Mouse (Mus musculus) neural tube, embryonic 13.5 days (tissue): ENCODE data around the gene Rpp21. TPM values are rescaled to one million over a fixed set of nuclear protein-coding genes. Genes with fewer than 3 reads are reported as not detected.

ENCODE experiments used
- ATAC-seq: fragments of 200-750 bp; cut with Nextera tagmentation; 2 replicates; pipeline ENCODE4 v1.8.0; 2017; ENCODE audit warnings: low read depth, mild to moderate bottlenecking, moderate TSS enrichment, moderate library complexity
- H3K27ac ChIP-seq: fragments of 300-500 bp; sonication (generic); replicated peaks from 2 replicates; pipeline ENCODE4 v1.5.1; 2015; ENCODE audit warnings: moderate library complexity, mild to moderate bottlenecking, inconsistent platforms
- H3K27me3 ChIP-seq: fragments of 300-500 bp; sonication (generic); 2 replicates; pipeline ENCODE4 v1.6.1; 2015; ENCODE audit warnings: mild to moderate bottlenecking, inconsistent platforms
- H3K36me3 ChIP-seq: fragments of 300-500 bp; sonication (generic); 2 replicates; pipeline ENCODE4 v1.6.1; 2015; ENCODE audit warnings: mild to moderate bottlenecking, inconsistent platforms
- H3K4me1 ChIP-seq: fragments of 300-500 bp; sonication (generic); replicated peaks from 2 replicates; pipeline ENCODE4 v1.6.1; 2015; ENCODE audit warnings: inconsistent platforms
- H3K4me2 ChIP-seq: fragments of 300-500 bp; sonication (generic); 2 replicates; pipeline ENCODE4 v1.6.1; 2015; ENCODE audit warnings: inconsistent platforms, mild to moderate bottlenecking, moderate library complexity
- H3K4me3 ChIP-seq: fragments of 300-500 bp; sonication (generic); 2 replicates; pipeline ENCODE4 v1.5.1; 2015; ENCODE audit warnings: mild to moderate bottlenecking, inconsistent platforms
- H3K9ac ChIP-seq: fragments of 300-500 bp; sonication (generic); 2 replicates; pipeline ENCODE4 v1.6.1; 2015; ENCODE audit warnings: moderate library complexity, mild to moderate bottlenecking, inconsistent platforms
- H3K9me3 ChIP-seq: fragments of 300-500 bp; sonication (generic); 2 replicates; pipeline ENCODE4 v1.6.1; 2016; ENCODE audit warnings: inconsistent platforms
- WGBS: fragments of 180-500 bp; shearing (Covaris S2); methylation state at CpG from one replicate; pipeline ENCODE4 v1.1.7; 2015; 5-methylcytosine and 5-hydroxymethylcytosine counted together
- polyA plus RNA-seq: library from polyadenylated mRNA; unstranded; fragments of >200 nt; fragmentation: Nextera tagmentation; extraction: Ambion mirVana; gene quantifications from 2 replicates; pipeline ENCODE4 v1.2.1, GENCODE M21; 2015

The Rpp21 gene
- polyA plus RNA-seq, result 93.9 and 122 TPM in 2 replicates

DNA sequence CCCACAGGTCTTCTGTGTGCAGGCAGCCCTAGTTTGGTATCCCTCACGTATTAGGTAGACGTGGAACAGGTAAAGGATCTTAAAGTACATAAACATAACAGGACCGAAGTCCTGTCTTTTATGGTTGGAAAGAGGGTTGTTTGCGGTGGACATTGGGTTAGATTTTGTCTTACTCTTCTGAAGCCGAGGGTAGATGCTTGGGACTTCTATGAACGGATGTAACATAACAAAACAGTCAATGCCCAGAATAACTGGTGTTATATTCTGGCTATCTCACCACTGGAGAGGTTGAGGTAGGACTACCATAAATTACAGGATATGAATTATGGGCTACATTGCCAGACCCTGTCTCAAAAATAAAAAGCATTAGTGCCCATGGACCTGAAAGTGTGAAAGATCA lies at the start of gene Rpp21:
Gene Rpp21 (minus strand): TSS at position 101 of the 400 bp plus-strand sequence.
- H3K27me3 ChIP-seq, result no peaks in the 10 kb centered on the region; the same call in 1 of the 2 replicates
- peaks cover 49% of the 10 kb centered on the region for H3K36me3 ChIP-seq
- WGBS, result 54% methylated on average over 6 of the region's 6 CpGs
- H3K4me3 ChIP-seq, result peak within 1 kb of the TSS; percentile 76
- H3K4me2 ChIP-seq, result peak within 1 kb of the TSS; percentile 60
- peak within 1 kb of the TSS; percentile 88 for H3K9ac ChIP-seq
- H3K4me1 ChIP-seq, result peaks cover 14% of the 10 kb centered on the region
- H3K9me3 ChIP-seq, result no peaks in the 10 kb centered on the region
- H3K27ac ChIP-seq, result peak within 1 kb of the TSS; percentile 90
- peak; percentile 28 for ATAC-seq

DNA sequence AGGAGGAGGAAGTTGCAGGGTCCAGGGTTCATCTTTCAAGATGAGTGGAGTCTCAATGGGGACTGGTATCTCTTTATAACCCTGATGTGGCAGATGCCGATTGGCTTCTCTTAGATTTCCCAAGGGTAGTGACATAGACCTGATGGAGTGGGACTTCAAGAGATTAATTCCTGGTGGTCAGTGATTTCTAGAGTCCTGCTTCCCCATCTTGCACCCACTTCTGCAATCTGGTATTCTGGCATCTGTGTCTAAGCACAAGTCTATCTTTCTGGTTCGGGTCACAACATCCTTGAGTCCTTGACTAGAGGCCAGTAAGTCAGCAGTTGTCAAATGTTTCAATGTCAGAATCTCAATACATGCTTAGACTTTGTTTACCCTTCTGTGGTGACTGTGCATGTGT lies 28.5 kb upstream of the Rpp21 start, which contains the start of gene H2-M10.2:
Gene H2-M10.2 (minus strand): TSS at position 101 of the 400 bp plus-strand sequence.
- ATAC-seq, result no peak
- 93% methylated on average over 2 of the region's 2 CpGs for WGBS
- Histone ChIP-seq H3K27ac (no peak within 1 kb of the TSS), H3K36me3 (peaks cover 13% of the 10 kb centered on the region), H3K9me3 (peaks cover 10% of the 10 kb centered on the region; the same call in 1 of the 2 replicates), H3K4me1 (no peaks in the 10 kb centered on the region), H3K4me3 (no peak within 1 kb of the TSS), H3K9ac (no peak within 1 kb of the TSS), H3K4me2 (no peak within 1 kb of the TSS), H3K27me3 (no peaks in the 10 kb centered on the region)

DNA sequence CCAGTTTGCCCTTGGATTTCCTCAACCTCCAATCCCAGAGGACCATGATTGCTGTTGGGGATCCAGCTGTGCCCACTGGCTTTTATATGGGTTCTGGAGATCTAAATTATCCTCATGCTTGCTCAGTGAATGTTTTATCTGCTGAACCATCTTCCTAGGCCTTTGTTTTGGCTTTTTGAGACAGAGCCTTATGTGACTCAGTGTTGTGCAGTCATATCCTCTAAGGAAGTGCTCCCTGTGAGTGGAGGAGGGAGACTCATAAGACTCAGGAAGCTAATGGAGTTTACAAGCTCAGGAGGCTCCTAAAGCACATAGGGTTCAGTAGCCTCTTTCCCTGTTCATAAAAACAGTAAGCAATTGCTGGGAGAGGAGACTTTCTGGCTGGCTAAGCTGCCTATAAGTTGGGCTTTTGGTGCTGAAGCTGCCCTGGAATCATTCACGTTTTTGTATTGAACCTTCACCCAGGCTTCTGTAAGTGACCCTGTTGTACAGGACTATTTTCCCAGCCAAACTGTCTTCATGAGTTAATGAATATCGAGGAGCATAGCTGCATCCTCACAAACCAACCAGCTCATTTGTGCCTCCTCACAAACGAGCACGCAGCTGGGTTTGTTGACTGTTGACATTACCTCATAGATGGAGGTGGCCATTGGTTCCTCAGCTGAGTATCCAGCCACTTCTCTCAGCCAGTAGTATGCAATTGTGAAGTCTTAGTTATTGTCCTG lies 23.8 kb upstream of the Rpp21 start:
- peaks cover 46% of the 10 kb centered on the region for H3K36me3 ChIP-seq
- no peaks in the 10 kb centered on the region for H3K4me1 ChIP-seq
- no peak overlapping the region for H3K4me3 ChIP-seq
- H3K27me3 ChIP-seq, result no peaks in the 10 kb centered on the region
- no peak for ATAC-seq
- no peak overlapping the region for H3K27ac ChIP-seq
- no peak overlapping the region for H3K9ac ChIP-seq
- no peak overlapping the region for H3K4me2 ChIP-seq
- H3K9me3 ChIP-seq, result peaks cover 10% of the 10 kb centered on the region; the same call in 1 of the 2 replicates
- 96% methylated on average over 4 of the region's 4 CpGs for WGBS

DNA sequence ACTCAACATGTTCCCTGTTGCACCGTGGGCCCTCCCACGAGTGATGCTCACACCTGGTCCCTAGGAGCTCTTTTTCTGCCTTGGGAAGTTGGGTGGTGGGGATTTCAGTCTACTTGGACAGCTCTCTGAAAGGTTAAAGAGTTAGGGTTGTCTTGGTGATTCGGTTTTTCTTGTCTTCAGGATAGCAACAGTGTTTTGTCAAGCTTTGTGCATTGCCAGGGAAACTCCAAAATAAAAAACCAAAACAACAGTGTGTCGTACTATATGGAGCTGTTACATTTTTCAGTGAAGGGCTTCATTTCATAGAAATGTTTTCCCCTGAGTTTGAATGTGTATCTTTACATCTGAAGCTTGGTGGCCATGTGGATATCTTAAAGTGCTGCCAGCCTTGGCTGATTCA lies 16.9 kb upstream of the Rpp21 start:
- Histone ChIP-seq H3K9ac (no peak overlapping the region), H3K27ac (no peak overlapping the region), H3K4me1 (peaks cover 38% of the 10 kb centered on the region), H3K4me2 (no peak overlapping the region), H3K9me3 (no peaks in the 10 kb centered on the region), H3K36me3 (peaks cover 48% of the 10 kb centered on the region), H3K27me3 (no peaks in the 10 kb centered on the region), H3K4me3 (no peak overlapping the region)
- ATAC-seq, result no peak
- WGBS, result 91% methylated on average over 4 of the region's 4 CpGs

DNA sequence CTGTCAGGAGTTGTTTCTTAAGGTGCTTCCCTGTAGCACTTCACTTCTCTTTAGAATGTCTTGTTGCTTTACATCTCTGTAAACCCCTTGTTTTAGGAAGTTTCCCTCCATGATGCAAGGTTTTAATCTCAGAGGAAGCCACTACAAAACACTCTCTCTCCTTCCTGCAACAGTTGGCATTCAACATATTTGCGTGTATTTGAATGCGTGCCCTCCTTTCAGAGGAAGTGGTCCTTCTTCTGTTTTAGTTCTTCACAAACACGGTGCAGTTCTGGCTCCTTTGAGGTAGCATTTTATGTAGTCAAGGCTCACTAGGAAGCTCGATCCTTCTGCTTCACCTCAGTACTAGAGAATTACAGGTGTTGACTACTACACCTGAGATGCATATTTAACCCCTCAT lies 15.9 kb upstream of the Rpp21 start:
- Histone ChIP-seq H3K27me3 (no peaks in the 10 kb centered on the region), H3K9ac (0 out of 2 replicates have a peak overlapping the region, but pooled peaks have one; percentile 90), H3K4me1 (peaks cover 44% of the 10 kb centered on the region), H3K36me3 (peaks cover 45% of the 10 kb centered on the region), H3K4me2 (peak overlapping the region; percentile 90; the same call in 1 of the 2 replicates), H3K4me3 (no peak overlapping the region), H3K27ac (no peak overlapping the region), H3K9me3 (no peaks in the 10 kb centered on the region)
- 94% methylated on average over 4 of the region's 4 CpGs for WGBS
- no peak for ATAC-seq

DNA sequence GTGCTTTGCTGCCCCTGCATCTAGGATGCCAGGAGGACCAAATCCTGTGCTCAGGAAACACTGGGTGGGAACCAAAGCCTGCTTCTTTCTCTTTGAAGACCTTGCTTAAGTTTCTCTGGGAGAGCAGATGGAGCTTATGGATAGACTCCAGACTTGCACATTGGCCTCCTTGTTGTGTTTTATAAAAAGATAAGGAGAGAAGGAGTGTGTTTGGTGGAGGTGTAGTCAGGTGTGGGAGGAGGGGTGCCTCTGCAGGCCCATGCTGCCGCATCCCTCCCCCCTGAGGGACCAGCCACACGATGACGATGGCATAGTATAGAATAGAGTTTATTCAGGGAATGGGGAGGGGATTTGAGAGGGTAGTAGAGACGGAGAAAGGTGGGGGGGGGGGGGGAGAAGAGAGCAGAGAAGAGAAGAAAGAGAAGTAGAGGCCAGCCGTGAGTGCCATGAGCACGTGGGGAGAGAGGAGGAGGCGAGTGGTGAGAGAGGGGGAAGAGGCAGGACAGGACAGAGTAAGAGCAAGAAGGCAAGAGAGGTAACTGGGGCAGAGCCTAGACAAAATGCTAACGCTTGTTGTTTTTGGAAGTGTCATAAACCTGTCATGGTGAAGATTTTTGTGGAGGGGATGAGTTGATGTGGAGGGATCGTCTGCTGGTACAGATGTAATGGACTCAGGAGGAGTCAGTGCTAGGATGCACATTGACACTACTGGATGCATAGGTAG lies 14.9 kb upstream of the Rpp21 start:
- no peaks in the 10 kb centered on the region for H3K27me3 ChIP-seq
- peak overlapping the region; percentile 90 for H3K9ac ChIP-seq
- peak overlapping the region; percentile 90 for H3K4me2 ChIP-seq
- H3K4me3 ChIP-seq, result peak overlapping the region; percentile 88
- ATAC-seq, result no peak
- H3K27ac ChIP-seq, result no peak overlapping the region
- H3K36me3 ChIP-seq, result peaks cover 45% of the 10 kb centered on the region
- H3K9me3 ChIP-seq, result no peaks in the 10 kb centered on the region
- H3K4me1 ChIP-seq, result peaks cover 44% of the 10 kb centered on the region
- 79% methylated on average over 9 of the region's 9 CpGs for WGBS

DNA sequence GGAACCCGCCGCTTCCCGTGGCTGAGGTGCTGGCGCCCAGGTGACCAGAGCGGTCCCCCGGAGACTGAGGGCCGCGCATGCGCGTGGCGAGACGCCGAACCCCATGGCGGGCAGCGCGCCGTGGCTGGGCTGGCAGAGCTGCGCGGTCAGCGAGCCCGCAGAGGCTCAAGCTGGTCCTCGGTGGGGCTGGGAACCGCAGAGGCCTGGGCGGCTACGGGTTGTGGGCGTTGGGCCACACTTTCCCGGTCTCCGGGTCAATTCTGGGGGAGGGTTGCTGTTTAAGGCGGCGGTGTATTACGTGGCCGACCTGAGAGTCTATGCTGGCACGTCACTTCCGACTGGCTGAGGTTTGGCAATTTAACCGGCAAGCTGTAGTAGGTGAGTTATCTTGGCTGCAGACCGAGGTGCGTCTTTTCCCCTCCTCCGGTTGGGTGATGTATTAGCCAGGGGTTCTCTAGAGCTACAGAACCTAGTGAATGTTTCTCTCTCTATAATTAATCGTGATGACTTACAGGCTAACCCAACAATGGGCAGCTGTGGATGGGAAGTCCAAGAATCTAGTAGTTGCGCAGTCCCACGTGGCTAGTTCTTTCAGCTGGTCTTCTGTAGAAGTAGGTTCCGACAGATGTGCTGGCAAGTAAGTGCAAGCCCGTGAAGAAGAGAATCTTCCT lies 13.9 kb upstream of the Rpp21 start, which contains the start of gene Trim39:
Gene Trim39 (minus strand): TSS at position 662 of the 671 bp plus-strand sequence.
- peak within 1 kb of the TSS; percentile 90 for H3K9ac ChIP-seq
- peak; percentile 87 for ATAC-seq
- H3K27me3 ChIP-seq, result no peaks in the 10 kb centered on the region
- H3K27ac ChIP-seq, result peak within 1 kb of the TSS; percentile 96
- H3K36me3 ChIP-seq, result peaks cover 53% of the 10 kb centered on the region
- peak within 1 kb of the TSS; percentile 88 for H3K4me3 ChIP-seq
- 1% methylated on average over 43 of the region's 43 CpGs for WGBS
- H3K9me3 ChIP-seq, result no peaks in the 10 kb centered on the region
- peaks cover 44% of the 10 kb centered on the region for H3K4me1 ChIP-seq
- H3K4me2 ChIP-seq, result peak within 1 kb of the TSS; percentile 90

DNA sequence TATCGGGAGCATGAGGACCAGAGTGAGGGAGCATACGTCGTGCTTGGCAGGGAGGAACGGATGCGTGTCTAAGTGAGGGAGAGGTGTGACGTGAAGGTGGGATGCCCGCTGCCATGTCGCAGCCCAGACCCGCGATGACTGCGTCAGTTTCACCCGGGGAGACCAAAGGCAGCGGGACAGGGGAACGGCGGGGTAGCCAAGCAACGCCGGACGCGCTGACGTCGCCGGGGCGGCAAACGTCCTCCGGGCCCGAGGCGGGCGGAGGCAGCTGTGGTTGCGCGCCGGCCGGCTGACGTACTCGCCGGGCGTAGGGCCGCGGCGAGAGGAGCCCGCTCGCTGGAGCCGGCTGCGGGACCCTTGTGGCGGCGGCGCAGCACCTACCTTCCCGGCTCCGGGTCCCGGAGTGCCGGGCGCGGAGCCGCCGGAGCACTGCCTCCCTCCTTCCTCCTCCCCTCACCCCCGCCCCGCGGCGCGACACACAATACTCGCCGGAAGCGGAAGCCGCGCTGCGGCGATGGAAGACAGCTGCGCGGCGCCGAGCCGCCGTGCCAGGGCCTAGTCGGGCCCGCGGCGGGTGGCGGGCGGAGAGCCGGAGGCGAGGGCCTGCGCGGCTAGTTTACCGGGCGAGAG lies 13.2 kb upstream of the Rpp21 start:
- H3K27ac ChIP-seq, result peak overlapping the region; percentile 96
- no peaks in the 10 kb centered on the region for H3K27me3 ChIP-seq
- H3K9ac ChIP-seq, result peak overlapping the region; percentile 90
- H3K36me3 ChIP-seq, result peaks cover 53% of the 10 kb centered on the region
- H3K4me1 ChIP-seq, result peaks cover 44% of the 10 kb centered on the region
- H3K9me3 ChIP-seq, result no peaks in the 10 kb centered on the region
- under 1% methylated on average over 67 of the region's 84 CpGs for WGBS
- peak overlapping the region; percentile 88 for H3K4me3 ChIP-seq
- peak overlapping the region; percentile 90 for H3K4me2 ChIP-seq
- peak; percentile 93 for ATAC-seq

DNA sequence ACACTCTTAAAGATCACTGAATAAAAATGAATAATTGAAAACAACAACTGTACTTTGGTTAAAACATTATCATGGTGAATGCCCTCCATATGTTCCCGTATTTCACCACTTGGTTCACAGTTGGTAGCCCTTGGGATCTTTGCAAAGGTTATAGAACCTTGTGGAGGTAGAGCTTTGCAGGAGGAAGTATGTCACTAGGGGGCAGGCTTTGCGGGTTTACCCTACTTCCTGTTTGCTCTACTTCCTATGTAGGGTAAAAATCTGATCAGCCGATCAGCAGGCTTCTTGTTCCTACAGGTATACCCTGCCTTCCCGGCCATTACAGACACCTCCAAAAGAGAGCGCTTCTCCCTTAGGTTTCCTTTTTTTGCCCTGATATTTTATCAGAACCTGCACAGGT lies 8.0 kb upstream of the Rpp21 start:
- no peak overlapping the region for H3K4me3 ChIP-seq
- no peak overlapping the region for H3K27ac ChIP-seq
- H3K4me1 ChIP-seq, result peaks cover 17% of the 10 kb centered on the region
- H3K36me3 ChIP-seq, result peaks cover 78% of the 10 kb centered on the region
- ATAC-seq, result no peak
- no peak overlapping the region for H3K4me2 ChIP-seq
- 78% methylated on average over 5 of the region's 5 CpGs for WGBS
- no peaks in the 10 kb centered on the region for H3K27me3 ChIP-seq
- no peak overlapping the region for H3K9ac ChIP-seq
- H3K9me3 ChIP-seq, result no peaks in the 10 kb centered on the region

DNA sequence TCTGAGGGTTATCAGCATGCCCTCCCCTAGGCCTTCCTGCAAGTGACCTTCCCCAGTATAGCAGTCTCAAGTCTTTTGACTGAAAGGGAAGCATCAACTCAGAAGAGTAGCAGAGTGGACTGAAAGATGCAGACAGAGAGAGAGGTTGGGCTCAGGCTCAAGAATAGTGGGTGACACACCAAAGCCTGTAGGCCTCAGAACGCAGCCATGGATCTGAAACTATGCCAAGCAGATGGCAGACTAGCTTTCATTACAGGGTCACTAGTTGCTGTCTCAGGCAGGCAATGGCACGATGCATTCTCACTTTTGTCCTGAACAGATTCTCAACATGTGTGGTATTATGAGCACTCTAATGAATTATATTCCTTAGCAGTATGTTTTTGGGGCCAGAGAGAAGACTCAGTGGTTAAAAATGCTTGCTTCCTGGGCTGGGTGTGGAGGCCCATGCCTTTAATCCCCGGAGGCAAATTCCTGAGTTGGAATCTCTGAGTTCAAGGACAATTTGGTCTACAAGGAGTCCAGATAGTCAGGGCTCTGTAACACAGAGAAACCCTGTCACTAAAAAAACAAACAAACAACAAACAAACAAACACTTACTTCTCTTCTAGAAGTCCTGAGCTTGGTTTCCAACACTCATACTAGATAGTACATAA lies 6.5 kb upstream of the Rpp21 start:
- H3K27ac ChIP-seq, result no peak overlapping the region
- peaks cover 93% of the 10 kb centered on the region for H3K36me3 ChIP-seq
- WGBS, result 96% methylated on average over 3 of the region's 3 CpGs
- no peaks in the 10 kb centered on the region for H3K27me3 ChIP-seq
- no peak overlapping the region for H3K4me3 ChIP-seq
- H3K4me1 ChIP-seq, result peaks cover 3% of the 10 kb centered on the region; the same call in 1 of the 2 replicates
- no peak for ATAC-seq
- no peak overlapping the region for H3K4me2 ChIP-seq
- H3K9me3 ChIP-seq, result no peaks in the 10 kb centered on the region
- no peak overlapping the region for H3K9ac ChIP-seq

DNA sequence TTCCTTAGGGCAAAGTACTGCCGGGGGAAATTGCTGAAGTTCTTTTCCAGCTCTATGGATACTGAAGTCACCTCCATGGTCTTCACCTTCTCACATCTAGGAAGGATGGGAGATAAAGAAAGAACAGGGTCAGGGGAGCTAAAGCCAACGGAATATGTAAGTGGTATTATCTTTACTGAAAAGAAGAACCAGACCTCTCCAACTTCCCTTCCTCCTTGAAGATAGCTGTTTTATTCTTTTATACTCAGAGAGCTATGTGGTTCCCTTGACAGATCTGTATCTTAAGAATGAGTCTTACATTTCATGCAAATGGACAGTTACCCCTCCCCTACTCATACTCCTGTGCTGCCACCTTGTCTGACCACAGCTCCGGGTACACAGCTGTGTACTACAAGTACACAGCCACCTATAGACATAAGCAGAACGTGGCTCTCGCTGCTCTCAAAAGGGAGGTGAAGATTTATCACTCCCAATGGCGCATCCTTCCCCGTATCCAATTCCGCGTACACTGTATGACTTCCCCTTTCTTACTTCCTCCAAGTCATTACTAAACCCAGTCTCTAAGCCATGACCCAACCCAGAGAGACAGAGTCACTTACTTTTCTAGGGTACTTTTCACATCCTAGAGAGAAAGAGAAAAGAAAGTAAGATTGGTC lies 3.8 kb upstream of the Rpp21 start:
- Histone ChIP-seq H3K27ac (no peak overlapping the region), H3K4me1 (peaks cover 11% of the 10 kb centered on the region), H3K36me3 (peaks cover 80% of the 10 kb centered on the region), H3K4me3 (no peak overlapping the region), H3K27me3 (no peaks in the 10 kb centered on the region), H3K4me2 (no peak overlapping the region), H3K9ac (no peak overlapping the region), H3K9me3 (no peaks in the 10 kb centered on the region)
- no peak for ATAC-seq
- 87% methylated on average over 9 of the region's 9 CpGs for WGBS
